Mouse (Mus musculus): Measurements from ENCODE around the gene Ptpn3. TPM values are rescaled to one million over a fixed set of nuclear protein-coding genes. Genes with fewer than 3 reads are reported as not detected.

Ptpn3 gene
- 3.8 and 4.7 TPM in 2 replicates for polyA plus RNA-seq (2014; fragmentation: Nextera tagmentation; extraction: Ambion mirVana)

- under 1% methylated on average over 40 of the region's 42 CpGs for WGBS
- Histone ChIP-seq H3K4me3 (ENCODE audit: low read depth, low read length) (peak within 1 kb of the TSS; percentile 79), H3K27me3 (replicated peaks; ENCODE audit: control insufficient read depth, insufficient read depth, low read length) (peaks cover 7% of the 10 kb centered on the region; the same call in 1 of the 2 replicates), H3K4me1 (ENCODE audit: control insufficient read depth, insufficient read depth, low read length) (peaks cover 16% of the 10 kb centered on the region), H3K4me2 (ENCODE audit: low read depth, low read length) (peak within 1 kb of the TSS; percentile 93), H3K36me3 (ENCODE audit: control insufficient read depth, insufficient read depth, low read length) (no peaks in the 10 kb centered on the region), H3K9ac (ENCODE audit: low read depth, low read length) (peak within 1 kb of the TSS; percentile 84), H3K27ac (replicated peaks; ENCODE audit: low read depth, low read length) (peak within 1 kb of the TSS; percentile 67), H3K9me3 (ENCODE audit: control insufficient read depth, low read length) (no peaks in the 10 kb centered on the region)
- ATAC-seq (ENCODE audit: low read depth) = peak; percentile 91
- peak; percentile 91 for DNase-seq (ENCODE audit: low spot score)
These were observed at the start of gene Ptpn3 for GRCm38 (mm10) chr4:57301410-57302313. Gene Ptpn3, minus strand, starts transcription at chr4:57301837.

DNA sequence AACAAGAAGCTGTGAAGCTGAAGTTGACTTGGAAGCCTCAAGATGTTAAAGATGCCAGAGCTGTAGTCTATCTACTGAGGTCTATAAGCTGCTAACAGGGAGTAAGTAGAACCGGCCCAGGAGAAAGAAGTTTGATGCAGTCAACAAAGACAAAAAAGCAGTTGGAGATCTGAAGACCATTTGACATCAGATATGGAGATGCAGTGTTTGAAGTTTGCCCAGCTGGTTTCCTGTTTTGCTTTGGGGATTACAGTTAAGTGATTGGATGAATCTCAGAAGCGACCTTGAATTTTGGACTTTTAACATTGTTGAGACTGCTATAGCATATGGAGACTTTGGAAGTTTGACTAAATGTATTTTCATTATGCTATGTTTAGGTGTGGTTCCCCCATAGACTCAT is 48.9 kb upstream of the Ptpn3 start:
- no peak overlapping the region for H3K9ac ChIP-seq (ENCODE audit: low read depth, low read length)
- H3K27me3 ChIP-seq (replicated peaks; ENCODE audit: control insufficient read depth, insufficient read depth, low read length) = no peaks in the 10 kb centered on the region
- WGBS = 91% methylated on average over 2 of the region's 2 CpGs
- DNase-seq (ENCODE audit: low spot score) = no peak
- no peak overlapping the region for H3K27ac ChIP-seq (replicated peaks; ENCODE audit: low read depth, low read length)
- H3K4me1 ChIP-seq (ENCODE audit: control insufficient read depth, insufficient read depth, low read length) = no peaks in the 10 kb centered on the region
- H3K9me3 ChIP-seq (ENCODE audit: control insufficient read depth, low read length) = 0 out of 2 replicates have a peak, but pooled peaks cover 5% of the 10 kb centered on the region
- H3K4me3 ChIP-seq (ENCODE audit: low read depth, low read length) = no peak overlapping the region
- no peaks in the 10 kb centered on the region for H3K36me3 ChIP-seq (ENCODE audit: control insufficient read depth, insufficient read depth, low read length)
- H3K4me2 ChIP-seq (ENCODE audit: low read depth, low read length) = no peak overlapping the region
- ATAC-seq (ENCODE audit: low read depth) = no peak

DNA sequence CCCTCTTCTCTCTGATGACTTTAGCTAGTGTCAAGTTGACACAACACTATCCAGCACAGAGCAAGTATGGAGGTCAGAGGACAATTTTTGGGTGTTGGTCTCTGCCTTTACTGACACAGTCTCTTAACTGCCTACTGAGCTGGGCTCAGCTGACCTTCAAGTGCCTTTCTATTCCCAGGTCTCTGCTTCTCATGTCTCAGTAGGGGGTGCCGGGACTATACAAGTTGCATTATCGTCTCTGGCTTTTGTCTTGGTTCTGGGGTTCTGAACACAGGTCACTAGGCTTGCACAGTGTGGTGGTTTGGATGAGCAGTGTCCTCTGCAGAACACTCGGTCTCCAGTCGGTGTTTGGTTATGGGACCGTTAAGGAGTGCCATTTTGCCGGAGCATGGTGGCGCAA is 42.4 kb upstream of the Ptpn3 start:
- WGBS = 93% methylated on average over 7 of the region's 7 CpGs
- ATAC-seq (ENCODE audit: low read depth) (no peak), DNase-seq (ENCODE audit: low spot score) (no peak)
- Histone ChIP-seq H3K27me3 (replicated peaks; ENCODE audit: control insufficient read depth, insufficient read depth, low read length) (no peaks in the 10 kb centered on the region), H3K9ac (ENCODE audit: low read depth, low read length) (no peak overlapping the region), H3K4me3 (ENCODE audit: low read depth, low read length) (no peak overlapping the region), H3K4me1 (ENCODE audit: control insufficient read depth, insufficient read depth, low read length) (no peaks in the 10 kb centered on the region), H3K27ac (replicated peaks; ENCODE audit: low read depth, low read length) (no peak overlapping the region), H3K4me2 (ENCODE audit: low read depth, low read length) (no peak overlapping the region), H3K9me3 (ENCODE audit: control insufficient read depth, low read length) (0 out of 2 replicates have a peak, but pooled peaks cover 5% of the 10 kb centered on the region), H3K36me3 (ENCODE audit: control insufficient read depth, insufficient read depth, low read length) (no peaks in the 10 kb centered on the region)

DNA sequence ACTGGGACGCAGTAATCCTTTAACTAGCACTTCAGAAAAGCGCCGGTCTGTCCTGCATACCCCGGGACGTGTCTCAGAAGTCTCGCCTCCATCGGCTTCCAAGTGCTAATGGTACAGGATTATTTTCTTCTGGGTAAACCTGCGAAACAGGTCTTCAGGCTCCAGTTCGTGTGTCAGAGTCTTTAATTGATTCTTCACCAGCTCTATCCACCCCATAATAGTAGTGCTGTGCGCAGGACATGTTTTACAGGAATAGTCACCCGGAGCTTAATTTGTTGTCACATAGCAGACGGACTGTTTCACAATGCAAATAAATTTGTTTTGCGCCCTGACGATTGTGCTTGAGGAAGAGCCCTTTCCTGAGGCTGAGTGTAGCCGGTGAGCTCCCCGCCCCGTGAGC is 37.3 kb upstream of the Ptpn3 start:
- Histone ChIP-seq H3K27ac (replicated peaks; ENCODE audit: low read depth, low read length) (peak overlapping the region; percentile 80), H3K27me3 (replicated peaks; ENCODE audit: control insufficient read depth, insufficient read depth, low read length) (no peaks in the 10 kb centered on the region), H3K9me3 (ENCODE audit: control insufficient read depth, low read length) (no peaks in the 10 kb centered on the region), H3K4me2 (ENCODE audit: low read depth, low read length) (peak overlapping the region; percentile 32; the same call in 1 of the 2 replicates), H3K4me3 (ENCODE audit: low read depth, low read length) (no peak overlapping the region), H3K36me3 (ENCODE audit: control insufficient read depth, insufficient read depth, low read length) (no peaks in the 10 kb centered on the region), H3K4me1 (ENCODE audit: control insufficient read depth, insufficient read depth, low read length) (0 out of 2 replicates have a peak, but pooled peaks cover 3% of the 10 kb centered on the region), H3K9ac (ENCODE audit: low read depth, low read length) (no peak overlapping the region)
- ATAC-seq (ENCODE audit: low read depth) = peak; percentile 89
- peak; percentile 78 for DNase-seq (ENCODE audit: low spot score)
- WGBS = 81% methylated on average over 17 of the region's 17 CpGs

DNA sequence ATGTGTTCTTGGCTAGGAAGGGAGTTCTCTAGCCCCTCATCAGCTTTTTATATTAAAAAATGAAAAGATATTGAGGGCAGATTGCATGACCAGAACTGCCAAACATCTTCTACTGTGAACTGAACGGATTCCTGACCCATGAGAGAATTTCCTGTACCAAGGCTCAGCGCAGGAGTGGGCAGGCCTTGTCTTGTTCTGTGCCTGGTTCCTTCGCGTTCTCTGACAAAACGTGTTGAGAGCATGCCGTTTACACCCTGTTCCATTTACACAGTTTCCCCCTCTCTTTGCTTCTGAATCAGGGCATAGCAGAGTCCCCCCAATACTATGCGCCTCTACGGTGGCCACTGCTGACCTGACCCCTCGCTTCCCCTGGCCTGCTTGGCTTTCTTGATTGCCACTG is 36.4 kb upstream of the Ptpn3 start:
- Histone ChIP-seq H3K4me3 (ENCODE audit: low read depth, low read length) (no peak overlapping the region), H3K4me2 (ENCODE audit: low read depth, low read length) (peak overlapping the region; percentile 32; the same call in 1 of the 2 replicates), H3K4me1 (ENCODE audit: control insufficient read depth, insufficient read depth, low read length) (0 out of 2 replicates have a peak, but pooled peaks cover 3% of the 10 kb centered on the region), H3K27ac (replicated peaks; ENCODE audit: low read depth, low read length) (peak overlapping the region; percentile 80), H3K9ac (ENCODE audit: low read depth, low read length) (0 out of 2 replicates have a peak overlapping the region, but pooled peaks have one; percentile 25), H3K27me3 (replicated peaks; ENCODE audit: control insufficient read depth, insufficient read depth, low read length) (no peaks in the 10 kb centered on the region), H3K9me3 (ENCODE audit: control insufficient read depth, low read length) (no peaks in the 10 kb centered on the region), H3K36me3 (ENCODE audit: control insufficient read depth, insufficient read depth, low read length) (no peaks in the 10 kb centered on the region)
- DNase-seq (ENCODE audit: low spot score) (peak; percentile 78), ATAC-seq (ENCODE audit: low read depth) (peak; percentile 70)
- 70% methylated on average over 9 of the region's 9 CpGs for WGBS

DNA sequence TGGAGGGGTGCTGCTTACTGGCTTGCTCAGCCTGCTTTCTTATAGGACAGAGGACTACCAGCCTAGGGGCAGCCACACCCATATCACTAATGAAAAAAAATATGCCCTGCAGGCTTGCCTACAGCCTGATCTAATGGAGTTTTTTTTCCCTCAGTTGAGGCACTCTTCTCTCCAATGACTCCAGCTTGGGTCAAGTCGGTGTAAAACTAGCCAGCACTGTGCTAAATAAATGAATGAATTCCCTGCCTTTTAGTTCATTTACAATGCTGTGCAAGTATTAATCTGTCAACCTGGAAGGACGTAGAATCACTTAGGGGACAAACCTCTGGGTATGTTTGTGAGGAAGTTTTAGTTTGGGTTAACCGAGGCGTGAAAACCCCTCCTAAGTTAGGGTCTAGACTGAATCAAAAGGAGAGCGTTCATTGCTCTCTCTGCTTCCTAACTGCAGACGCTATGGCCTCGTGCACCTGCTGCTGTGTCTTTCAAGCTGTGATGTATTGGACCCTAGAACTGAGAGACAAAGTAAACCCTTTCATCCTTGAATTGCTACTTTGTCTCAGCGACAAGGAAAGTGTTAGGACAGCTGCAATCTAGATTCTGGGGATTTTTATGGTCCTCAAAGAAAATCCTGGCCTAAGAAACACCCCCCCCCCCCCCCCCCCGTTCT is 33.5 kb upstream of the Ptpn3 start:
- 0 out of 2 replicates have a peak, but pooled peaks cover 3% of the 10 kb centered on the region for H3K4me1 ChIP-seq (ENCODE audit: control insufficient read depth, insufficient read depth, low read length)
- ATAC-seq (ENCODE audit: low read depth) (no peak), DNase-seq (ENCODE audit: low spot score) (no peak)
- H3K9ac ChIP-seq (ENCODE audit: low read depth, low read length) = no peak overlapping the region
- no peaks in the 10 kb centered on the region for H3K9me3 ChIP-seq (ENCODE audit: control insufficient read depth, low read length)
- no peaks in the 10 kb centered on the region for H3K36me3 ChIP-seq (ENCODE audit: control insufficient read depth, insufficient read depth, low read length)
- H3K4me2 ChIP-seq (ENCODE audit: low read depth, low read length) = no peak overlapping the region
- WGBS = 75% methylated on average over 9 of the region's 9 CpGs
- H3K27ac ChIP-seq (replicated peaks; ENCODE audit: low read depth, low read length) = no peak overlapping the region
- no peak overlapping the region for H3K4me3 ChIP-seq (ENCODE audit: low read depth, low read length)
- H3K27me3 ChIP-seq (replicated peaks; ENCODE audit: control insufficient read depth, insufficient read depth, low read length) = no peaks in the 10 kb centered on the region

DNA sequence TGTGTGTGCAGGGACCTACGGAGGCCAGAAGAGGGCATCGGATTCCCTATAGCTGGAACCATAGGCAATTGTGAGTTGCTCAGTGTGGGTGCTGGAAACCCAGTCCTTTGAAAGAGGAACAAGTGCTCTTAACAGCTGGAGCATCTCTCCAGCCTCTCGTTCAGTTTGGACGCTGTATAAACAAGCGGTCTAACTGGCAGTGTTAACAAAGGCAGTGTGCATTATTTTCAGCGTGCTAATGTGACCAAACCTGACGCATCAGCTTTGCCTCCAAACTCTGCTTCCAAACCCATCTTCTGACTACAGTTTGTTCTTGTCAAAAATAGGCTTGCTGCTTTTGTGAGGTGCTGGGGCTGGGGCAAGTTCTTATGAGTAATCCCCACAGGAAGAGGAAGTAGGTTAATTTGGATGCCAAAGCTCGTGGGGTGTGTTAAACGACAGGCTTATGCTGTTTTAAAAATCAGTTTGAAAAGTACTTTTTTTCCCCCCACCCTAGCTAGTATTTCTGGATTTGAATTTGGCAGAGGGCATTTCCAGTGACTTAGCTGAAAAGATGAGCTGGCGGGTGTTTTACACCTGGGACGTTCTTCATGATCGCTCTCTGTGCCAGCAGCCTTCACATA is 32.4 kb upstream of the Ptpn3 start:
- Histone ChIP-seq H3K4me1 (ENCODE audit: control insufficient read depth, insufficient read depth, low read length) (0 out of 2 replicates have a peak, but pooled peaks cover 3% of the 10 kb centered on the region), H3K9me3 (ENCODE audit: control insufficient read depth, low read length) (no peaks in the 10 kb centered on the region), H3K27me3 (replicated peaks; ENCODE audit: control insufficient read depth, insufficient read depth, low read length) (no peaks in the 10 kb centered on the region), H3K4me3 (ENCODE audit: low read depth, low read length) (no peak overlapping the region), H3K36me3 (ENCODE audit: control insufficient read depth, insufficient read depth, low read length) (no peaks in the 10 kb centered on the region), H3K9ac (ENCODE audit: low read depth, low read length) (no peak overlapping the region), H3K27ac (replicated peaks; ENCODE audit: low read depth, low read length) (no peak overlapping the region), H3K4me2 (ENCODE audit: low read depth, low read length) (no peak overlapping the region)
- 88% methylated on average over 12 of the region's 12 CpGs for WGBS
- DNase-seq (ENCODE audit: low spot score) = no peak
- ATAC-seq (ENCODE audit: low read depth) = no peak

DNA sequence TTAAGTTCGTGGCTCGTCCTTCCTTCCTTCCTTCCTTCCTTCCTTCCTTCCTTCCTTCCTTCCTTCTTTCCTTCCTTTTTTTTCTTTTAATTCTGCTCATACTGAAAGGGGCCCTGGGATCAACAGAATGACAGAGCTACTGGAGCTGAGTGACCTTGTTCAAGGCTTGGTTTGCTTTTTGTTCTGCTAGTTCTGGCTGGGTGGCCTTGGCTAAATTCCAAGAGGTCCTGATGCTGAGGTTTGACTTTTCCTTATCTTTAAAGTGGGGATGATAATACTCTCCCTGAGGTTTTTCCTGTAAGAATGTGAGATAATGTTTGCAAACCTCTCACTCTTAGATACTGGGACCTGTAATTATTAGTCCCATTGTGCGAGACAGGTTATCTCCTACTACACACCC is 30.9 kb upstream of the Ptpn3 start:
- no peak overlapping the region for H3K27ac ChIP-seq (replicated peaks; ENCODE audit: low read depth, low read length)
- H3K9ac ChIP-seq (ENCODE audit: low read depth, low read length) = no peak overlapping the region
- H3K4me2 ChIP-seq (ENCODE audit: low read depth, low read length) = no peak overlapping the region
- no peaks in the 10 kb centered on the region for H3K36me3 ChIP-seq (ENCODE audit: control insufficient read depth, insufficient read depth, low read length)
- H3K9me3 ChIP-seq (ENCODE audit: control insufficient read depth, low read length) = no peaks in the 10 kb centered on the region
- WGBS = 71% methylated on average over 3 of the region's 3 CpGs
- no peak for DNase-seq (ENCODE audit: low spot score)
- H3K4me3 ChIP-seq (ENCODE audit: low read depth, low read length) = no peak overlapping the region
- H3K27me3 ChIP-seq (replicated peaks; ENCODE audit: control insufficient read depth, insufficient read depth, low read length) = no peaks in the 10 kb centered on the region
- no peak for ATAC-seq (ENCODE audit: low read depth)
- no peaks in the 10 kb centered on the region for H3K4me1 ChIP-seq (ENCODE audit: control insufficient read depth, insufficient read depth, low read length)
